Mouse (Mus musculus) embryonic facial prominence, embryonic 13.5 days (tissue): Measurements from ENCODE around the gene Gm39566. TPM values are rescaled to one million over a fixed set of nuclear protein-coding genes. Genes with fewer than 3 reads are reported as not detected.

ENCODE experiments used
- ATAC-seq: fragments of 200-750 bp; cut with Nextera tagmentation; 2 replicates; pipeline ENCODE4 v1.8.0; 2017; ENCODE audit warnings: low read depth; ENCODE audit not compliant: insufficient number of reproducible peaks, insufficient read depth, low FRiP score, low TSS enrichment
- H3K27ac ChIP-seq: fragments of 300-500 bp; sonication (generic); 2 replicates; pipeline ENCODE4 v1.5.1; 2015; ENCODE audit warnings: moderate library complexity, mild to moderate bottlenecking, inconsistent platforms
- H3K27me3 ChIP-seq: fragments of 300-500 bp; sonication (generic); 2 replicates; pipeline ENCODE4 v1.6.1; 2015; ENCODE audit warnings: mild to moderate bottlenecking, inconsistent platforms
- H3K36me3 ChIP-seq: fragments of 300-500 bp; sonication (generic); 2 replicates; pipeline ENCODE4 v1.6.1; 2015; ENCODE audit warnings: mild to moderate bottlenecking, inconsistent platforms
- H3K4me1 ChIP-seq: fragments of 300-500 bp; sonication (generic); 2 replicates; pipeline ENCODE4 v1.6.1; 2015; ENCODE audit warnings: inconsistent platforms
- H3K4me2 ChIP-seq: fragments of 300-500 bp; sonication (generic); 2 replicates; pipeline ENCODE4 v1.6.1; 2015; ENCODE audit warnings: moderate library complexity, mild to moderate bottlenecking, inconsistent platforms
- H3K4me3 ChIP-seq: fragments of 300-500 bp; sonication (generic); 2 replicates; pipeline ENCODE4 v1.5.1; 2015; ENCODE audit warnings: mild to moderate bottlenecking, inconsistent platforms
- H3K9ac ChIP-seq: fragments of 300-500 bp; sonication (generic); 2 replicates; pipeline ENCODE4 v1.6.1; 2015; ENCODE audit warnings: mild to moderate bottlenecking, inconsistent platforms
- H3K9me3 ChIP-seq: fragments of 300-500 bp; sonication (generic); 2 replicates; pipeline ENCODE4 v1.6.1; 2016; ENCODE audit warnings: inconsistent platforms
- WGBS: fragments of 180-500 bp; shearing (Covaris S2); methylation state at CpG from one replicate; pipeline ENCODE4 v1.1.7; 2015; ENCODE audit warnings: mixed read lengths; 5-methylcytosine and 5-hydroxymethylcytosine counted together
- polyA plus RNA-seq: library from polyadenylated mRNA; unstranded; fragments of >200 nt; fragmentation: Nextera tagmentation; extraction: Ambion mirVana; gene quantifications from 2 replicates; pipeline ENCODE4 v1.2.1, GENCODE M21; 2015

Gene Gm39566
- polyA plus RNA-seq, 1 experiment from 2014 or later = not detected

- peak; percentile 33; the same call in 1 of the 2 replicates for ATAC-seq
- peak overlapping the region; percentile 94 for H3K4me2 ChIP-seq
- H3K9ac ChIP-seq = peak overlapping the region; percentile 90
- peaks cover 35% of the 10 kb centered on the region for H3K4me1 ChIP-seq
- peaks cover 44% of the 10 kb centered on the region for H3K36me3 ChIP-seq
- no peaks in the 10 kb centered on the region for H3K9me3 ChIP-seq
- no peaks in the 10 kb centered on the region for H3K27me3 ChIP-seq
- peak overlapping the region; percentile 76 for H3K4me3 ChIP-seq
- WGBS = 8% methylated on average over 37 of the region's 37 CpGs
- peak overlapping the region; percentile 96 for H3K27ac ChIP-seq
Measured at GRCm38 (mm10) chr11:69846738-69847688, 31.9 kb upstream of the Gm39566 start.

DNA sequence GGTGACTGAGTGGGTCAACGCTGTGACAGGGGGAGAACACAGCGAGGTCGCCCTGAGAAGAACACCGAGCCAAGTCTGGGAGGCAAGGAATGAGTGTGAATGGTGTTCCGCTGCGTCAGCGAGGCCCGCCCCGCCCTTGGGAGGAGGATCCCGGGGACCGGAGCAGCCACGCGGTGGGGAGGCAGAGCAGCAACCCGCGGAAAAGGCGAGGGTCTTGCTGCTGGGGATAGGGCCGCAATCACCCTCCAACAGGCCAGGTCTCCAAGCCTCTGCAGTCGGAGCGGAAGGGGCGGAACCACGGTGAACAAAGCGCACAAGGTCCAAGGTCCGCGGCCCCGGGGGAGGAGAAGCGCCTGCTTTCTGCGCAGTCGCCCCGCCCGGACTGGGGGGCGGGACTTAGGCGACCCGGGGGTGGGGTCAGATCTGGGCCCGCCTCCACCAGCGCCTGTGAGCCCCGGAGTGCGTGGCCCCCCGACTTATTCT is 31.1 kb upstream of the Gm39566 start, which contains the start of gene Plscr3:
TSS of gene Plscr3 (plus strand) at position 179 of the 483 bp plus-strand sequence.
- ATAC-seq = peak; percentile 88
- peaks cover 37% of the 10 kb centered on the region for H3K36me3 ChIP-seq
- no peaks in the 10 kb centered on the region for H3K9me3 ChIP-seq
- peak within 1 kb of the TSS; percentile 76 for H3K4me3 ChIP-seq
- peak within 1 kb of the TSS; percentile 90 for H3K9ac ChIP-seq
- under 1% methylated on average over 29 of the region's 38 CpGs for WGBS
- no peaks in the 10 kb centered on the region for H3K27me3 ChIP-seq
- H3K27ac ChIP-seq = peak within 1 kb of the TSS; percentile 96
- peaks cover 35% of the 10 kb centered on the region for H3K4me1 ChIP-seq
- peak within 1 kb of the TSS; percentile 94 for H3K4me2 ChIP-seq

GRCm38 (mm10) chr11:69838714-69839104 is 23.6 kb upstream of the Gm39566 start:
- Histone ChIP-seq H3K36me3 (peaks cover 3% of the 10 kb centered on the region; the same call in 1 of the 2 replicates), H3K27me3 (no peaks in the 10 kb centered on the region), H3K4me2 (peak overlapping the region; percentile 92), H3K27ac (peak overlapping the region; percentile 95), H3K9ac (peak overlapping the region; percentile 82), H3K4me1 (peaks cover 40% of the 10 kb centered on the region), H3K4me3 (peak overlapping the region; percentile 80), H3K9me3 (no peaks in the 10 kb centered on the region)
- ATAC-seq = no peak
- 2% methylated on average over 7 of the region's 7 CpGs for WGBS

GRCm38 (mm10) chr11:69837952-69838713 is 23.0 kb upstream of the Gm39566 start, which contains the start of gene Tmem256:
Gene Tmem256, plus strand, starts transcription at chr11:69838514.
- H3K9ac ChIP-seq = peak within 1 kb of the TSS; percentile 84
- H3K36me3 ChIP-seq = peaks cover 8% of the 10 kb centered on the region
- H3K4me2 ChIP-seq = peak within 1 kb of the TSS; percentile 92
- H3K4me3 ChIP-seq = peak within 1 kb of the TSS; percentile 80
- under 1% methylated on average over 34 of the region's 34 CpGs for WGBS
- peaks cover 45% of the 10 kb centered on the region for H3K4me1 ChIP-seq
- ATAC-seq = peak; percentile 89
- H3K27ac ChIP-seq = peak within 1 kb of the TSS; percentile 95
- H3K27me3 ChIP-seq = no peaks in the 10 kb centered on the region
- H3K9me3 ChIP-seq = no peaks in the 10 kb centered on the region

DNA sequence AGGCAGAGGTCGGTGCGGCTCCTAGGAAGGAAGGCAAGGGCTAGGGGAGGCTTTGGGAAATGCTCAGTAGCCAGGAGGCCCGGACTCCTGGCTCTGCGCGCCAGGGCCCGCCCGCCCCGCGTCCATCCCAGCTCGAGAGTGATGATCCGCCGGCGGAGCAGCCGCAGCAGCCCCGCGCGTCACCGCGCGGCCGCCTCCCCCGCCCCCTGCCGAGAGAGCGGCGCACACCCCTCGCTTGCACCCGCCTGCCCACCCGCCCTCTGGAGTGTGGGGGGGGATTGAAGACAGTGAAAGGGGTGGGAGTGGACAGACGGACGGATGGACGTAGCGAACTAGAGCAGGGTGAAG is 22.5 kb upstream of the Gm39566 start, which contains the start of gene Nlgn2:
TSS of gene Nlgn2 (minus strand) at position 181 of the 348 bp plus-strand sequence.
- Histone ChIP-seq H3K27ac (peak within 1 kb of the TSS; percentile 95), H3K4me3 (peak within 1 kb of the TSS; percentile 80), H3K36me3 (peaks cover 13% of the 10 kb centered on the region), H3K9ac (peak within 1 kb of the TSS; percentile 84), H3K27me3 (no peaks in the 10 kb centered on the region), H3K9me3 (no peaks in the 10 kb centered on the region), H3K4me2 (peak within 1 kb of the TSS; percentile 92), H3K4me1 (peaks cover 45% of the 10 kb centered on the region)
- 0% methylated on average over 18 of the region's 32 CpGs for WGBS
- ATAC-seq = peak; percentile 74

DNA sequence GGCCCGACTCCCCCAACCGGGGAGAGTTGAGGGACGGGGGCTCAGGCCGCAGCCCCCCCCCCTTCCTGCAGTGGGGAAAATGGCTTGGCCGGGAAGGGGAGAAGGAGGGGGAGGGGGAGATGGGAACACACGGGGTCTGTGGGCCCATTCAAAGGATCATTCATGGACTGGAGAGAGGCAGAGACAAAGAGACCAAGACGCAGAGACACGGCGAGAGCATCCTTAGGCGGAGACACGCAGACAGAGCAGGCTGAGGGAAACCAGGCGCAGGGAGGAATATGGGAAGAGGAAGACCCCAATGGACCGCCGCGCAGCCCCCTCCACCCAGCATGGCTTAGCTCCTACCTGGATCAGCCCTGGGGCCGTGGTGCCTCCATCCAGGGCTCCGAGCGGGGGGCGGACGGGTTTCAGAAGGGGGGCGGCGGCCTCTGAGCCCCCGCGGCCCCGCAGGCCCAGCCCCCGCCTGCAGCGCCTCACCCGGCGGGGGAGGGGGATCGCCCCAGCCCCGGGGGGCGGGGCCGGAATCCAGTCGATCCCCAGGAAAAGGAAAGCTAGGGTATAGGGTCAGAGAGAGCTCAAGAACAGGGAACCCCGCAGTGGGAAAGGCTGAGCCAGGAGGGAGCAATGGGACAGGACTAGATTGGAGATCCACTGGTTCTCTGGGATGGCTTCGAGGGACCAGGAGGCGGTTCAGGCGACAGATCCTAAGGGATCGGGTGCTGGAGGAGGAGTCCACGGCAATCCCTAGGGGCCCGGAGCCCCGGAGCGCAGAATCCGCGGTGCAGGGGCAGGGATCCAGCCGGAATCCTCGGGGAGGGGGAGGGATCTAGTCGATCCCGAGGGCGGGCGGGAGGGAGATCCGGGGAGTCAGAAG is 21.8 kb upstream of the Gm39566 start:
- Histone ChIP-seq H3K27me3 (no peaks in the 10 kb centered on the region), H3K36me3 (peaks cover 20% of the 10 kb centered on the region), H3K4me3 (peak overlapping the region; percentile 80), H3K27ac (peak overlapping the region; percentile 95), H3K9me3 (no peaks in the 10 kb centered on the region), H3K4me2 (peak overlapping the region; percentile 92), H3K4me1 (peaks cover 45% of the 10 kb centered on the region), H3K9ac (peak overlapping the region; percentile 84)
- ATAC-seq = no peak
- under 1% methylated on average over 46 of the region's 52 CpGs for WGBS

DNA sequence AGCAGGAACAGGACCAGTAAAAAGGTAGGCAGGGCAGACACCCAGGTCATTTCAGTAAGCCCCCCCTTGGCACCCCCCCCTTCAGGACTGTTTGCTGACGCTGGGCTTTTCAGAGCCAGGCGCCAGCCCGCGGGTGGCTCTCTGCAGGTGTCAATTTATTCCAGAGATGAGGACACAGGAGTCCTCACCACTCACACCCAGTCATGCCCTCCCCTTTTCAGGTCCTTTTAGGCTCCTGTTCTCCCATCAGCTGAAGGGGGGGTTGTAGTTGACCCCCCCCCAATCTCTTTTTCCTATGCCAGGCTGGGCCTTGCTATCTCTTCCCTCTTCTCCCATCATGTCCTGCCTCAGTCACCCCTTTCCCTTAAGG is 20.9 kb upstream of the Gm39566 start:
- Histone ChIP-seq H3K27me3 (no peaks in the 10 kb centered on the region), H3K4me2 (peak overlapping the region; percentile 92), H3K9ac (peak overlapping the region; percentile 84), H3K4me3 (peak overlapping the region; percentile 80), H3K4me1 (peaks cover 50% of the 10 kb centered on the region), H3K36me3 (peaks cover 29% of the 10 kb centered on the region), H3K27ac (no peak overlapping the region), H3K9me3 (no peaks in the 10 kb centered on the region)
- no peak for ATAC-seq
- WGBS = 0% methylated on average over 4 of the region's 4 CpGs

DNA sequence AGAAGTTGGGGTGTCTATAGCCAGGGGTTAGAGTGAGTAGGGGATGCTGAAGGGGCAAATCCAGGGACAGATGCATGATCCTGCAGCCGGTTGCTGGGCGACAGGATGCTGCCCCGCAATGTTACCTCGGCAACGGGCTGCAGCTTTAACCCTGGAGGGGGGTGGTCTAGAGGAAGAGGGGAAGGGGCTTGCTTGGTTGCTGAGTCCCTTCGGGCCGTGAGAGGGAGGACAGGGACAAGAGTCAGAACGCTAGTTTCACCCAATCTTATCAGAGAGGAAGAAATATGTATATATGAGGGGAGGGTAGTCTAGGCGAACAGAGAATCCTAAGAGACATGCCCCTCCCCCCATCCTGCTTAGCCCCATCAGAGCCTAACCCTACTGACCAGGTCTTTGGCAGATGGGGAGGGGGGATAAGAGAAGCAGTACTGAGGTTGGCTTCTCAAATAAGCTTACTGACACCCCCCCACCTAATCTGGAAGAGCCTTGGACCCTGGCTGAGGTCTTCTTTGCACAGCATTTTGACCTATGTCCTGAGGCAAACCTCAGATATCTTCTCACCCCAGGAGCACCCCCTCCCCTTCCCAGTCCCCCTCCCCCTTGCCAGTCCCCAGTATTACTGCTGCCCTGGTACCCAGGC is 20.3 kb upstream of the Gm39566 start:
- WGBS = 10% methylated on average over 9 of the region's 9 CpGs
- H3K4me1 ChIP-seq = peaks cover 50% of the 10 kb centered on the region
- H3K9ac ChIP-seq = peak overlapping the region; percentile 84
- H3K9me3 ChIP-seq = no peaks in the 10 kb centered on the region
- H3K27ac ChIP-seq = peak overlapping the region; percentile 51; the same call in 1 of the 2 replicates
- peak overlapping the region; percentile 80 for H3K4me3 ChIP-seq
- ATAC-seq = no peak
- H3K36me3 ChIP-seq = peaks cover 31% of the 10 kb centered on the region
- H3K27me3 ChIP-seq = no peaks in the 10 kb centered on the region
- peak overlapping the region; percentile 92 for H3K4me2 ChIP-seq

GRCm38 (mm10) chr11:69834001-69834549 is 19.0 kb upstream of the Gm39566 start:
- Histone ChIP-seq H3K4me1 (peaks cover 49% of the 10 kb centered on the region), H3K27me3 (no peaks in the 10 kb centered on the region), H3K9me3 (no peaks in the 10 kb centered on the region), H3K4me2 (peak overlapping the region; percentile 92), H3K27ac (peak overlapping the region; percentile 51), H3K4me3 (peak overlapping the region; percentile 80), H3K36me3 (peaks cover 36% of the 10 kb centered on the region), H3K9ac (peak overlapping the region; percentile 84)
- no peak for ATAC-seq
- WGBS = 8% methylated on average over 35 of the region's 48 CpGs

DNA sequence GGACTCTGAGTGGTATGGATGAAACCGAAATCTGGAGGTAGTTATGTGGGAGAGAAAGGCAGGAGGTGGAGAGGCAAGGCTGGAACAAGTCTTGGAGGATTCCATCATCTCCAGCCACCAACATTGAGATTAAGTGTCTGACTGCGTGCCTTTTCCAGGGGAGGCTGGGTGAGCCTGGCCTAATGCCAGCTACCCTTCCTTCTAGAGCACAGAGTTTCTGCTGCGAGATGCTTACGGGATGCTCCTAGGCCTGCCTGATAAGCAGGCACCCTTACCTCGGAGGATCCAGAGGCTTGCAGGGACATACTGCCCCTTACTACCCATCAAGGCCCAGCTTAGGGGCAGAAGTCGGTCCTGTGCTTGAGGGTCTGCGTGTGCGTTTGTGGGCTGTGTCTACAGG is 18.5 kb upstream of the Gm39566 start:
- no peaks in the 10 kb centered on the region for H3K27me3 ChIP-seq
- peak overlapping the region; percentile 92 for H3K4me2 ChIP-seq
- WGBS = 60% methylated on average over 8 of the region's 8 CpGs
- peaks cover 46% of the 10 kb centered on the region for H3K4me1 ChIP-seq
- H3K9ac ChIP-seq = peak overlapping the region; percentile 84
- ATAC-seq = no peak
- peaks cover 41% of the 10 kb centered on the region for H3K36me3 ChIP-seq
- no peaks in the 10 kb centered on the region for H3K9me3 ChIP-seq
- H3K4me3 ChIP-seq = peak overlapping the region; percentile 80
- peak overlapping the region; percentile 51; the same call in 1 of the 2 replicates for H3K27ac ChIP-seq
